Mouse (Mus musculus): Measurements from ENCODE around the gene Cst12. TPM values are rescaled to one million over a fixed set of nuclear protein-coding genes. Genes with fewer than 3 reads are reported as not detected.
"Not testable (repeated sequence)": the region's sequence is repeated elsewhere in the genome, so short reads cannot be mapped to it uniquely, and the experiment has no call there.

Cst12 gene
- total RNA-seq (2021) = 1 to 10 TPM; 1.4 to 4.3 TPM
- long read RNA-seq, experiment 1 = 0 reads
- long read RNA-seq, experiment 2, partial matches to known transcripts = 0 of 1 reads
- long read RNA-seq, experiment 2, other reads (novel, unspliced or antisense) = 0 of 1 reads

- DNase-seq (ENCODE audit: low spot score in 2 of 2) = peak in 1 of 2 experiments; percentile 2
These were observed at the start of gene Cst12 for GRCm38 (mm10) chr2:148789142-148789541. Gene Cst12 (plus strand): TSS chr2:148789361.

- DNase-seq (ENCODE audit: low spot score in 2 of 2) = peak; percentile 59 to 64
These were observed 46.2 kb upstream of the Cst12 start for GRCm38 (mm10) chr2:148743001-148743400.

DNA sequence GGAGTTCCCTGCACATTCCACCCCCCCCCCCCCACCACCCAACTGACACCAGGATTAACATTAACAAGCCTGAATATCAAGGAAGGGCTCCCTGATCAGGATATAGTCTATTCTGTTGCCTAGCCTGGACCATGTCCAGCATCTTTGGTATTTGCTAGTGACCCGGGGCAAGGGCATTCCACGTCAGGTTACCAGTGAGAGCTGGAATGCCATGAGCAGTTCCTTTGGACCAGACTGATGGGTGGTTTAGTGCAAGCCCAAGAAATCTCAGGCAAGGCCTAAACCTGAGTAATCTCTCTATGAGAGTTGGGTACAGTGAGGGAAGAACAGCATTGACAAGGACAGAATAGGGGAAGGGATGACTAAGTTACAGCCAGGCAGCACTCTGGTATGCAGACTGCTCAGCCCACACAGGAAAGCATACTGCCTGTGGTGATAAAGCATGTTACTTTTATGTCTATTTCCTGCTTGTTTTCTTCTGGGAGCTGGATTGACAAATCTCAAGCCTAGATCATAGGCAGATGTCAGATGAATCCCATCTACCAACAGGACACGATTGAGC lies 45.2 kb upstream of the Cst12 start:
- DNase-seq (ENCODE audit: low spot score in 2 of 2) = no peak

GRCm38 (mm10) chr2:148750058-148750457 lies 39.1 kb upstream of the Cst12 start, which contains the start of gene Cstl1:
Gene Cstl1 (plus strand): TSS chr2:148750358.
- no peak for DNase-seq (ENCODE audit: low spot score in 2 of 2)

DNA sequence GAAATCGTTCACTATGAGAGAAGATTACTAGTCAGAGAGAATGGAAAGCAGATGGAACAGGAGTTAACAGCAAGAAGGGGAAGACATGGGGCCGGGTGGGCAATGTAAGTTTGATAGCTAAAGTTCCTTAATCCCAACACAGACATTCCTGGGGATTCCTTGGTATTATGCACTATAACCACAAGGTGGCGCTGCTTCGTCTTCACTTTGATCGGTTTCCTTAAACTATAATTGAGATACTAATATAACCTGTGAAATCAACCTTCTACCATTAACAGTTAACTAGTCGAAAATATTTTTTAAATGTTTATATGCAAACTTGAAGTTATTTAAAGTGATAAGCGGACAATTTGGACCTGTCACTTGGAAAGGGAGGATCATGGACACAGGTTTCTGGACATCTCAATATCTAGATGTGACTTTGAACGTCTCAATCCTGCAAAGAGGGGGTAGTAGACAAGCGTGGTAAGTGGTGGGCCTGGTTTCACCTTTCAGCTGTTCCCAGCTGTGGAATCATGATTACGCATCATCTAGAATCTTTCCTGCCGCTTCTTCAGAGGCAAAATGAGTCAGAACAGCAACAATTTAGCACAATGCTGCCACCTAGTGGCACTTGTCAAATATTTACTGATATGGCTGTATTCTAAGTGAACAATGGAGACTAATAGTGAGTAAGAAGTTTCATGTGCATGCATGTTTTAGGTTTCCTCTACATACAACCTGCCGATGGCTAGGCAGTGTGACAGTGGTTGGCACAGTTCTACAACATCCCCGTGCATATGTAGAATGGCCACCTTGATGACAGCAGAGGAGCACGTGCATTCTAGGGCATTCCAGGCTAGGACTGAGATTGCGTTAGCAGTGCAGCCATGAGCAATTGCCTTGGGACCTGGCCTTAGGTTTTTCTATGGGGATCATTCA lies 37.0 kb upstream of the Cst12 start:
- DNase-seq (ENCODE audit: low spot score in 2 of 2) = peak; percentile 77 to 78

- DNase-seq (ENCODE audit: low spot score in 2 of 2) = no peak
These were observed 34.8 kb upstream of the Cst12 start for GRCm38 (mm10) chr2:148754310-148754846.

- DNase-seq (ENCODE audit: low spot score in 2 of 2) = no peak
These were observed 25.3 kb upstream of the Cst12 start for GRCm38 (mm10) chr2:148763648-148764388.

- DNase-seq (ENCODE audit: low spot score in 2 of 2) = not testable (repeated sequence)
These were observed 17.8 kb upstream of the Cst12 start, which contains the start of gene Cst11 for GRCm38 (mm10) chr2:148771397-148771796. Gene Cst11 (minus strand): TSS chr2:148771497.

DNA sequence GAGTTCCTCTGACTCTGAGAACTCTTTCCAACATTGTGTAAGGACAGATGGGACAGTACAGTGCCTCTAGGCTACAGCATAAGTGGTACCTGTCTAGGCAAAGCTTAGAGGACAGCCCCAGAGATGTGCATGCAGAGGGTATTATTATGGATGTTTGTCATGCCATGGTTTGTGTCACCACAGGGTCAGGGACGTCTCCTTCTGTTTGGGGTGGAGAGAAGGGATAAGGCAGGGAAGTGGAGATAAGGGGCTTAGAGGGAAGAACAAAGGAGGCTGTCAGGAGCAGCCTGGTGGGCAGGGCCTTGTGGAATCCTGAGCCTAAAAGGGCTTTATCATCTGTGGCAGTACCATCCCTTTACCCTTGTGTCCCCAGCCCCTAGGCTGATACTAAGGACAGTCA lies 7.5 kb upstream of the Cst12 start, which contains the start of gene 8030411F24Rik:
8030411F24Rik (plus strand) TSS at position 301 of the 400 bp plus-strand sequence.
- no peak for DNase-seq (ENCODE audit: low spot score in 2 of 2)

GRCm38 (mm10) chr2:148798485-148798884 lies 9.3 kb downstream of the Cst12 start, which contains the start of gene Cst8:
Gene Cst8 (plus strand): TSS chr2:148798785.
- DNase-seq (ENCODE audit: low spot score in 2 of 2) = no peak

- DNase-seq (ENCODE audit: low spot score in 2 of 2) = no peak
These were observed 12.3 kb downstream of the Cst12 start for GRCm38 (mm10) chr2:148801491-148801921.

DNA sequence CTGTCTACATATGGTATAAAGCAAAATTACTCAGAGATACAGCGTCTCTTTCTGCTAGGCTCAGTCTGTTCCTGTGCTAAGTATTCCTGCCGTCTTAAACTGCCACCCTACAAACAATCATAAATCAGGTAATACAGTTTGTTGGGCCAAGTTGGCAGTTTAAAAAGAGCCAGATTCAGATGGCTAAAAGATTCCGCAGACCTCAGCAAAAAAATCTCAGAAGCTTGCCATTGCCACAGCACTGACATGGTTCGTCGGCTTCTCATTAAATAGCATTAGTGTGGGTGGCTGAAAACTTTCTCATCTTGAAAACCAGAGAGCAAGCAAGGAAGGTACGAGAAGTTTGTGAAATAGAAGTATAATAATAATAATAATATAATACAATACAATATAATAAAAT lies 17.5 kb downstream of the Cst12 start:
- no peak for DNase-seq (ENCODE audit: low spot score in 2 of 2)

- no peak for DNase-seq (ENCODE audit: low spot score in 2 of 2)
These were observed 30.7 kb downstream of the Cst12 start, which contains the start of gene Cst13 for GRCm38 (mm10) chr2:148819909-148820308. Gene Cst13 (plus strand): TSS chr2:148820081.

DNA sequence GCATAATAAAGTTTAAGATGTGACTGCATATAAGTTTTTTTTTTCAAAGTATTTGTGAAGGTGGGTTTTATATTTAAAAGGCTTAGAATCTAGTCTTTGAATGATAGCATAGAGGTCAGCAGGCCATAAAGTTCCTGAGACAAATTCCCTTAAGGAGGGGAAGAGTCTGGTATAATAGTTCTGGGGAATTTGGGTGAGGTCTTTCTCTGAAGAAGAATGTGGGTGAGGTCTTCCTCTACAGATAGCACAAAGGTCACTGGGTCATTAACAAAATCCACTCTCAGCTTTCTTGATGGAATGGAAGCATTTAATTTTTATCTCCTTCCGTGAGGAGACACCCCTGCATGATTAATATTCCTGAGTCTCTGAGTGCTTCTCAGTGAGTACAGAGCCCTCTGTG lies 36.8 kb downstream of the Cst12 start:
- DNase-seq (ENCODE audit: low spot score in 2 of 2) = no peak

- no peak for DNase-seq (ENCODE audit: low spot score in 2 of 2)
These were observed 45.8 kb downstream of the Cst12 start, which contains the start of gene Cst9 for GRCm38 (mm10) chr2:148834912-148835311. Gene Cst9 (plus strand): TSS chr2:148835147.

- no peak for DNase-seq (ENCODE audit: low spot score in 2 of 2)
These were observed 49.1 kb downstream of the Cst12 start for GRCm38 (mm10) chr2:148838075-148838777.

GRCm38 (mm10) chr2:148839224-148839623 lies 50.1 kb downstream of the Cst12 start:
- DNase-seq (ENCODE audit: low spot score in 2 of 2) = no peak
